Mouse (Mus musculus) kidney, embryonic 16.5 days (tissue): ENCODE data around the gene Znrf1. TPM values are rescaled to one million over a fixed set of nuclear protein-coding genes. Genes with fewer than 3 reads are reported as not detected.

Source experiments
- polyA plus RNA-seq: library from polyadenylated mRNA; unstranded; fragments of >200 nt; fragmentation: Nextera tagmentation; extraction: Ambion mirVana; gene quantifications from 2 replicates; pipeline ENCODE4 v1.2.1, GENCODE M21; 2015

Znrf1 gene
- polyA plus RNA-seq, 1 experiment from 2014 or later = 19.9 TPM

Other genes with a start within 250 kb of the Znrf1 start
- gene Rfwd3, start 235.9 kb upstream of the Znrf1 start, polyA plus RNA-seq = 71.9 and 74.9 TPM in 2 replicates
- gene Mlkl, start 197.9 kb upstream of the Znrf1 start, polyA plus RNA-seq = 1.8 and 2.5 TPM in 2 replicates
- gene Fa2h, start 142.3 kb upstream of the Znrf1 start, polyA plus RNA-seq = 1.7 and 1.8 TPM in 2 replicates
- gene Wdr59, start 14.0 kb upstream of the Znrf1 start, polyA plus RNA-seq = 7.8 and 7.9 TPM in 2 replicates
- 2.3 and 2.8 TPM in 2 replicates for gene Ldhd, start 94.3 kb downstream of the Znrf1 start, polyA plus RNA-seq
- 20.5 and 23.1 TPM in 2 replicates for gene Zfp1, start 107.3 kb downstream of the Znrf1 start, polyA plus RNA-seq
- 0.35 TPM in 1 of 2 replicates, not detected in the other for gene Ctrb1, start 154.9 kb downstream of the Znrf1 start, polyA plus RNA-seq
- 49.6 and 60.1 TPM in 2 replicates for gene Bcar1, start 207.7 kb downstream of the Znrf1 start, polyA plus RNA-seq